Mouse (Mus musculus): ENCODE results near the gene Lhfpl5. TPM values are rescaled to one million over a fixed set of nuclear protein-coding genes. Genes with fewer than 3 reads are reported as not detected.
"Not testable (repeated sequence)": the region's sequence is repeated elsewhere in the genome, so short reads cannot be mapped to it uniquely, and the experiment has no call there.

Lhfpl5 gene
- total and polyA plus RNA-seq, 3 experiments: 0.20 TPM; not detected in 2

DNA sequence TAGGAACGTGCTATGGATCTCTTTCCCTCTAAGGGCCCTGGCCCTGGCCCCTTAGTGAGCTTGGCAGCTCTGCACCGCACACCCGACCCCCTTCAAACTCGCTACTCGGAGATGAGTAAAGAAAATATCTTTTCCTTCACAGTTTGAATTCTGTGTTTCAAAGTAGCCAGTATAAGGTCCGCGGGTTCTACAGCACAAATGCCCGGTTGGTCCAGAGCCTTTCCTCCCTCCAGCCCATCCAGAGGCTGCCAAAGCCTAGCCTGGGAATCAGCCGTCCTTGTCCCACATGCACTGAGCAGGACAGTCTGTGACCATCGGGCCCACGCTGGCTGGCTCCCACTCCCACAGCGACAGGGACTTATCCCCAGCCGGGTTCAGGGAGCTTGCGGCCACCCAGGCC is 26.3 kb upstream of the Lhfpl5 start, which contains the start of gene Clpsl2:
Gene Clpsl2 (plus strand): TSS at position 301 of the 400 bp plus-strand sequence.
- DNase-seq: no peak
- Histone ChIP-seq H3K27ac (no peak within 1 kb of the TSS), H3K4me3 (no peak within 1 kb of the TSS), H3K9ac (ENCODE audit: low read depth, low read length) (no peak within 1 kb of the TSS), H3K4me1 (ENCODE audit: control insufficient read depth, insufficient read depth, low read length) (no peaks in the 10 kb centered on the region), H3K36me3 (ENCODE audit: control insufficient read depth, insufficient read depth, low read length) (no peaks in the 10 kb centered on the region), H3K79me2 (replicated peaks; ENCODE audit: control insufficient read depth, insufficient read depth, low read length) (no peaks in the 10 kb centered on the region), H3K27me3 (ENCODE audit: control insufficient read depth, insufficient read depth, low read length) (no peaks in the 10 kb centered on the region)
- TF ChIP-seq EP300 (IDR thresholded peaks at IDR 0.05; ENCODE audit: insufficient read depth, low read depth, low read length) (no peak), CTCF (IDR thresholded peaks at IDR 0.05) (no peak), POLR2A (IDR thresholded peaks at IDR 0.05; ENCODE audit: insufficient read depth, low read depth, low read length) (no peak)
- intact Hi-C loops (cut with DNase I): loop anchor here (5.0 kb wide), 1 partner anchor 98 kb away; no protein-coding TSS in a partner anchor
- WGBS: 71% methylated on average over 14 of the region's 14 CpGs

DNA sequence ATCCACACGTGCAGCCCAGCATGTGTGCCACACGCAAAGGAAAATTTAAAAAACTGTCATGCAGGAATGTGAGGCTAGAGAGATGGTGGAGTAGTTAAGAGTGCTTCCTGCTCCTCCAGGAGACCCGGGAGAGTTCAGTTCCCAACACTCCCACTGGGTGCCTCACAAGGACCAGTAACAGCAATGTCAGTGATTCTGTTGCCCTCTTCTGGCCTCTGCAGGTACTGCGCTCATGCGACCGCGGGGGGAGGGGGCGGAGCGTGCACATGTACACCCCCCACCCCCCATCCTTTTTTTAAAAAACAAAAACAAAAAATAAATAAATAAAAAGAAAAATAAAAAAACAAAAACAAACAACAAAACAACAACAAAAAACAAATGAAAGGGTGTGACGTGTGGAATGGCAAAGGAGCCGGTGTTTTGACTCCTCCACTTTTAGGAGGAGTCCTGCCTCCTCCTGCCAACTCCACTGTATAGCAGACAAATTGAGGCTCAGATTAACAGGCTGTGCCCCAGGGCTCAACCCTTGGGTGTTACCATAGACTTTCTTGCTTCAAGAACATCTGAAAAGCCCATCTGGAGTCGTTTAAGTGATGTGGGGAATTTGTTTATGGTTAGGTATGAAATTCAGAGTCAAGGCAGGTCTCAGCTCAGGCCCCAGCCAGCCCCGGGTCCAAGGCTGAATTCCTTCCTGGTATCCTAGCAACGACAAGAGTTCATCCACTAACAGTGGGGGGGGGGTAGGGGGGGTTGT is 22.2 kb upstream of the Lhfpl5 start:
- no peak overlapping the region for H3K9ac ChIP-seq (ENCODE audit: low read depth, low read length)
- no peaks in the 10 kb centered on the region for H3K27me3 ChIP-seq (ENCODE audit: control insufficient read depth, insufficient read depth, low read length)
- no peak overlapping the region for H3K4me3 ChIP-seq
- no peaks in the 10 kb centered on the region for H3K79me2 ChIP-seq (replicated peaks; ENCODE audit: control insufficient read depth, insufficient read depth, low read length)
- 11% methylated on average over 14 of the region's 14 CpGs for WGBS
- intact Hi-C loops (cut with DNase I): no loop called here
- peak; percentile 57 to 83 for DNase-seq
- TF ChIP-seq CTCF (IDR thresholded peaks at IDR 0.05) (peak; percentile 95), EP300 (IDR thresholded peaks at IDR 0.05; ENCODE audit: insufficient read depth, low read depth, low read length) (0 out of 2 replicates have a peak, but pooled peaks have one; percentile 40), POLR2A (IDR thresholded peaks at IDR 0.05; ENCODE audit: insufficient read depth, low read depth, low read length) (no peak)
- H3K27ac ChIP-seq: no peak overlapping the region
- H3K4me1 ChIP-seq (ENCODE audit: control insufficient read depth, insufficient read depth, low read length): no peaks in the 10 kb centered on the region; the same call in 1 of the 2 replicates
- H3K36me3 ChIP-seq (ENCODE audit: control insufficient read depth, insufficient read depth, low read length): no peaks in the 10 kb centered on the region

DNA sequence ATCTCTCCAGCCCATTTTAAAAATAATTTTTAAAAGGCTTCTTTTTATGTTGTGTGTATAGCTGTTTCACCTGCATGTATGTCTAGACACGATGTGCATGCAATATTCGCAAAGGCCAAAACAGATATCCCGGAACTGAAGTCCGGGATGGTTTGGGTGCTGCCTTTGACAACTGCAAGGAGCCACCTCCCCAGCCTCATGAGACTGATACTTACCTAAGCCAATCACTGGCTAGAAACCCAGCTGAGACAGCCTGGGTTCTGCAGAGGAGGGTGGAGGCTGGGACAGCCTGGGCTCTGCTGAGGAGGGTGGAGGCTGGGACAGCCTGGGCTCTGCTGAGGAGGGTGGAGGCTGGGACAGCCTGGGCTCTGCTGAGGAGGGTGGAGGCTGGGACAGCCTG is 21.4 kb upstream of the Lhfpl5 start:
- intact Hi-C loops (cut with DNase I); H3K36me3 ChIP-seq (ENCODE audit: control insufficient read depth, insufficient read depth, low read length); H3K4me1 ChIP-seq (ENCODE audit: control insufficient read depth, insufficient read depth, low read length); H3K9ac ChIP-seq (ENCODE audit: low read depth, low read length); H3K27me3 ChIP-seq (ENCODE audit: control insufficient read depth, insufficient read depth, low read length); DNase-seq; H3K4me3 ChIP-seq; H3K27ac ChIP-seq; H3K79me2 ChIP-seq (replicated peaks; ENCODE audit: control insufficient read depth, insufficient read depth, low read length): not testable (repeated sequence)
- 91% methylated on average over 4 of the region's 4 CpGs for WGBS

DNA sequence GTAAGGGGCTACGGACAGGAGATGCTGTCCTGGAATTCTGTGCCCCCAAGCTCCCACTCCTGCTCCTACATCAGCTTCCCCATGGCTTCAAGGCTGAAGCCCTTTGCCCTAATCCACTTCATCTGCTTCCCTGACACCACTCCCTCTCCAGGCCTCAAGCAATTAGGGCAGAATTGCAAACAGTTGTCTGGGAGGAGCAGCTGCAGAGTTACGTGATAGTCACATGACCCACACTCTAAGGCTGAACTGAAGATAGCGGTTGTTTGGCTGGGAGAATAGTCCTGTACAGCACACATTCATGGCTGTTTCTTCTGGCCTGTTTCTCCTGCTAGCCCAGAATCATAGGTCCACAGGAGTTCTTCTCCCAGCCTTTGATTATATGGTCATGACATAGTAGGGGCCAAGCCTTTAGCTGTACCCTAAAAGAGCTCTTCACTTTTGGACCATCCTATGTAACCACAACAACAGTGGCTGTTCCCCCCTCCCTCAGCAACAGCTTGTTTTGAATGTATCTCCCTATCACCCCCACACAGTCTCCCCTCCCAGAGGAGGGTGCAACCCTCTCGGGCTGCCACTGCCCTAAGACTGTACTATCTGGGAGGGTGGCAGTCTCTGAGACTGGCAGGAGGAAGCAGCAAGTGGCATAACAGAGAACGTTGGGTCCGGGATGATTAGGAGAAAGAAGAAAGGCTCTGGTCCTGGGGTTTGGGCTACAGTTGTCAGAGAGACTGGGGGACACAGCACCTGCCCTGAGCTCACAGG is 18.6 kb upstream of the Lhfpl5 start:
- no peak overlapping the region for H3K4me3 ChIP-seq
- WGBS: 49% methylated on average over 6 of the region's 6 CpGs
- no peaks in the 10 kb centered on the region for H3K36me3 ChIP-seq (ENCODE audit: control insufficient read depth, insufficient read depth, low read length)
- intact Hi-C loops (cut with DNase I): no loop called here
- no peak for DNase-seq
- TF ChIP-seq EP300 (IDR thresholded peaks at IDR 0.05; ENCODE audit: insufficient read depth, low read depth, low read length) (no peak), POLR2A (IDR thresholded peaks at IDR 0.05; ENCODE audit: insufficient read depth, low read depth, low read length) (no peak), CTCF (IDR thresholded peaks at IDR 0.05) (no peak)
- no peaks in the 10 kb centered on the region; the same call in 1 of the 2 replicates for H3K4me1 ChIP-seq (ENCODE audit: control insufficient read depth, insufficient read depth, low read length)
- H3K27ac ChIP-seq: no peak overlapping the region
- H3K9ac ChIP-seq (ENCODE audit: low read depth, low read length): no peak overlapping the region
- no peaks in the 10 kb centered on the region for H3K79me2 ChIP-seq (replicated peaks; ENCODE audit: control insufficient read depth, insufficient read depth, low read length)
- H3K27me3 ChIP-seq (ENCODE audit: control insufficient read depth, insufficient read depth, low read length): no peaks in the 10 kb centered on the region

DNA sequence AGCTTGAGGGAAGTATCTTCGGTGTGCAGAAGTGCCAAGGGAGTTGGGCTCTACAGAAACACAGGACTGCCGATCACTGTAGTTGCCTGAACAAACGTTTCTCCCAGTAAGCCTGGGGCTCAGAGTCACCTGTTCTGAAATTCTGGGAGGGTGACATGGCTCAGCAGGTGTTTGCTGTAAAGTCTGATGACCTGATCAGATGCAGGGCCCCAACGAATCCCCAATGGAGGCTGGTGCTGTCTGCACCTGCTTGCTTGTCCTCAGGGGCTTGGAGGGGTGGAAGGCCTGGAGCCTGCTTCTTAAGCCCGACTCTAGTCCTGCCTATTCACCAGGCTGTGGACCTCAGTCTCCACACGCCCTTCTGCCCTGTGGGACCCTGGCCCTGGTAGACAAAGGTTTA is 17.7 kb upstream of the Lhfpl5 start:
- WGBS: 69% methylated on average over 6 of the region's 6 CpGs
- no peaks in the 10 kb centered on the region for H3K79me2 ChIP-seq (replicated peaks; ENCODE audit: control insufficient read depth, insufficient read depth, low read length)

DNA sequence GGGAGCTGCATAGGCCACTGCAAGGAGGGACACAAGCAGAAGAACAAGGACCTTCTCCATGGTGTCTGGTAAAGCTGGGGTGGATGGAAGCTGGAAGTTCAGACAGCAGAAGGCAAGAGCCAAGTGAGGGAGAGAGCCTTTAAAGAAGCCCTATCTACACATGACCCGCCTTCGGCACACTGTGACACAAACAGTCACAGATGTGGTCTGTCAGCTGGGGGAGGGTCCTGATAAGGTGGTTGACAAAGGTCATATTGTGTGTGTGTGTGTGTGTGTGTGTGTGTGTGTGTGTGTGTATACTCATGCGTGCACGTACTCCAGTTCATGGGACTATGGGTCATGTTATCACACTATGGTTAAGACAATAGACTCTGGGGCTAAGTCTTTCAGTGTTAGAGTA is 14.8 kb upstream of the Lhfpl5 start, which contains the start of gene Clps:
Gene Clps (minus strand): TSS at position 169 of the 400 bp plus-strand sequence.
- intact Hi-C loops (cut with DNase I): no loop called here
- H3K27ac ChIP-seq: no peak within 1 kb of the TSS
- H3K4me3 ChIP-seq: no peak within 1 kb of the TSS
- no peaks in the 10 kb centered on the region; the same call in 1 of the 2 replicates for H3K4me1 ChIP-seq (ENCODE audit: control insufficient read depth, insufficient read depth, low read length)
- H3K27me3 ChIP-seq (ENCODE audit: control insufficient read depth, insufficient read depth, low read length): no peaks in the 10 kb centered on the region
- TF ChIP-seq POLR2A (IDR thresholded peaks at IDR 0.05; ENCODE audit: insufficient read depth, low read depth, low read length): no peak
- TF ChIP-seq EP300 (IDR thresholded peaks at IDR 0.05; ENCODE audit: insufficient read depth, low read depth, low read length): no peak
- TF ChIP-seq CTCF (IDR thresholded peaks at IDR 0.05): no peak
- H3K79me2 ChIP-seq (replicated peaks; ENCODE audit: control insufficient read depth, insufficient read depth, low read length): no peaks in the 10 kb centered on the region
- 59% methylated on average over 4 of the region's 4 CpGs for WGBS
- DNase-seq: no peak
- H3K36me3 ChIP-seq (ENCODE audit: control insufficient read depth, insufficient read depth, low read length): no peaks in the 10 kb centered on the region
- no peak within 1 kb of the TSS for H3K9ac ChIP-seq (ENCODE audit: low read depth, low read length)

More for the DNA sequence above, 17.7 kb upstream of the Lhfpl5 start:
- Histone ChIP-seq H3K9ac (ENCODE audit: low read depth, low read length) (no peak overlapping the region), H3K27me3 (ENCODE audit: control insufficient read depth, insufficient read depth, low read length) (no peaks in the 10 kb centered on the region), H3K27ac (no peak overlapping the region), H3K36me3 (ENCODE audit: control insufficient read depth, insufficient read depth, low read length) (no peaks in the 10 kb centered on the region), H3K4me1 (ENCODE audit: control insufficient read depth, insufficient read depth, low read length) (no peaks in the 10 kb centered on the region; the same call in 1 of the 2 replicates), H3K4me3 (no peak overlapping the region)
- intact Hi-C loops (cut with DNase I): no loop called here
- TF ChIP-seq POLR2A (IDR thresholded peaks at IDR 0.05; ENCODE audit: insufficient read depth, low read depth, low read length) (no peak), CTCF (IDR thresholded peaks at IDR 0.05) (no peak), EP300 (IDR thresholded peaks at IDR 0.05; ENCODE audit: insufficient read depth, low read depth, low read length) (no peak)
- DNase-seq: no peak

Data from heart, adult 2 months (tissue).